Mouse (Mus musculus): Measurements from ENCODE around the gene Ccdc78. TPM values are rescaled to one million over a fixed set of nuclear protein-coding genes. Genes with fewer than 3 reads are reported as not detected.

The Ccdc78 gene
- polyA plus RNA-seq, 1 experiment from 2014 or later: 0.48 TPM

DNA sequence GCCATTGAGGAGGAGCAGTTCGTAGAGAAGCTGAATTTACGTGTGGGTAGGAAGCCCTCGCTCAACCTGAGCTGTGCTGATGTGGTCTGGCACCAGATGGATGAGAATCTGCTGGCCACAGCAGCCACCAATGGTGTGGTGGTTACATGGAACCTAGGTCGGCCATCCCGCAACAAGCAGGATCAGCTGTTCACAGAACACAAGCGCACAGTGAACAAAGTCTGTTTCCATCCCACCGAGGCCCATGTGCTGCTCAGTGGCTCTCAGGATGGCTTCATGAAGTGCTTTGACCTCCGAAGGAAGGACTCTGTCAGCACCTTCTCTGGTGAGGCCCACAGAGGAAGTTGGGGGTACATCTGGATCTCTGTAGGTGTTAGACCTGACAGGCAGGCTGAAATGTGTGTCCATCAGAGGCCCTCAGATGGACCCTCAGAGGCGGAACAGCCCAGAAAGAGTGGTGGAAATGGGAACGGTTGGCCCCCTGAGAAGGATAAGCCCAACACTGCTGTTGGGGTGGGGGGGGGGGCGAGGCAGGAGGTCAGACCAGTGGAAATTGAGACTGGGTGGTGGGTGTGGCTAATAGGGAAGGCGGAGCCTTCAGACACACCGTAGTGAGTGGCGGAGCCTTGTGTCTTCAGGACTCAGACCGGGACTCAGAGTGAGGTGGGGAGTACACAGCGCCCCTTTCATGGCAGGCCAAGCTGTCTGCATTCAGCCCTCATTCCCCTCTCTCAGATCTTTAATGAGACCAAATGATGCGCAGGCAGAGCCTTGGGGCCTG is 38.2 kb downstream of the Ccdc78 start:
- H3K4me1 ChIP-seq (replicated peaks): peaks cover 60% of the 10 kb centered on the region
- peak overlapping the region; percentile 73 for H3K9ac ChIP-seq
- H3K27ac ChIP-seq (replicated peaks): no peak overlapping the region
- no peaks in the 10 kb centered on the region for H3K9me3 ChIP-seq
- peak overlapping the region; percentile 91 for H3K4me2 ChIP-seq
- H3K4me3 ChIP-seq: peak overlapping the region; percentile 57
- ATAC-seq (ENCODE audit: low FRiP score, low read depth): no peak
- no peaks in the 10 kb centered on the region for H3K27me3 ChIP-seq
- peaks cover 19% of the 10 kb centered on the region for H3K36me3 ChIP-seq
- WGBS: 81% methylated on average over 16 of the region's 17 CpGs

DNA sequence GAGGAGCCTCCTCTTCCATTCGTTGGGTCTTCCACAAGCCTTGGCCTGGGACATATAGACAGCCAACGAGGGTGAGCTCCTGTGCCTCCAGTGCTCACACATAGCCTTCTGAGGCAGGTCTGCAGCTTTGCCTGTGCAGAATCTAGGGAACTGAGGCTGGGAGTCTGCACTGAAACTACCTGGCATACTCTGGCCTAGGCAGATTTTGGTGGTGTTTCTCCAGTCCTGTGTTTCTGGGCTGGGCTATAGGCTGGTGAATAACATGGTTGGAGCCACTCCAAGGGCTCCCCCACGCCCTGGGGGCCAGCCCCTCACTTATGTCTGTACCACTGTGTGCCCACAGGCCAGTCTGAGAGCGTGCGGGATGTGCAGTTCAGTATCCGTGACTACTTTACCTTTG is 38.9 kb downstream of the Ccdc78 start:
- Histone ChIP-seq H3K9ac (no peak overlapping the region), H3K4me2 (peak overlapping the region; percentile 91), H3K9me3 (no peaks in the 10 kb centered on the region), H3K27ac (replicated peaks) (no peak overlapping the region), H3K27me3 (no peaks in the 10 kb centered on the region), H3K4me1 (replicated peaks) (peaks cover 67% of the 10 kb centered on the region), H3K36me3 (peaks cover 16% of the 10 kb centered on the region), H3K4me3 (no peak overlapping the region)
- no peak for ATAC-seq (ENCODE audit: low FRiP score, low read depth)
- WGBS: 92% methylated on average over 6 of the region's 6 CpGs

DNA sequence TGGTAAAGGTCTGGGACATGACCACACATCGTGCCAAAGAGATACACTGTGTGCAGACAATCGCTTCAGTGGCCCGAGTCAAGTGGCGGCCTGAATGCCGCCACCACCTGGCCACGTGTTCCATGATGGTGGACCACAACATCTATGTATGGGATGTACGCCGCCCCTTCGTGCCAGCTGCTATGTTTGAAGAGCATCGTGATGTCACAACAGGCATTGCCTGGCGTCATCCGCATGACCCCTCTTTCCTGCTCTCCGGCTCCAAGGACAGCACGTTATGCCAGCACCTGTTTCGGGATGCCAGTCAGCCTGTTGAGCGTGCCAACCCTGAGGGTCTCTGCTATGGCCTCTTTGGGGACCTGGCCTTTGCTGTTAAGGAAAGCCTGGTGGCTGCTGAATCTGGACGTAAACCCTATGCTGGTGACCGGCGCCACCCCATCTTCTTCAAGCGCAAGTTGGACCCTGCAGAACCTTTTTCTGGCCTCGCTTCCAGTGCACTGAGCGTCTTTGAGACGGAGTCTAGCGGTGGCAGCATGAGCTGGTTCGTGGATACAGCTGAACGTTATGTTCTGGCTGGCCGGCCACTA is 39.7 kb downstream of the Ccdc78 start:
- H3K4me1 ChIP-seq (replicated peaks): peaks cover 75% of the 10 kb centered on the region

DNA sequence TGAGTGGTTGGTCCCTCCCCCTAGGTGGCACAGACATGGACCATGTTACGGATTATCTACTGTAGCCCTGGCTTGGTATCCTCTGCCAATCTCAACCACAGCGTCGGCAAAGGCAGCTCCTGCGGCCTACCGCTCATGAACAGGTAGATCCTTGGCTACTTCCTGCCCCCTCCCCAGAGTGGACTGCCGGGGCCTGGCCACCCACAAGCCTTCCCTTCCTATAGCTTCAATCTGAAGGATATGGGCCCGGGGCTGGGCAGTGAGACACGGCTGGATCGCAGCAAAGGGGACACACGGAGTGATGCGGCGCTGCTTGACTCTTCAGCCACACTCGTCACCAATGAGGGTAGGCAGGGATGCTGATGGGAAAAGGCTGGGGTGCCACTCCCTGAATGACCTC is 40.6 kb downstream of the Ccdc78 start:
- H3K9ac ChIP-seq: no peak overlapping the region

More for the DNA sequence above, 39.7 kb downstream of the Ccdc78 start:
- H3K27me3 ChIP-seq: no peaks in the 10 kb centered on the region
- H3K4me2 ChIP-seq: no peak overlapping the region
- H3K27ac ChIP-seq (replicated peaks): no peak overlapping the region
- H3K36me3 ChIP-seq: peaks cover 24% of the 10 kb centered on the region
- no peak overlapping the region for H3K9ac ChIP-seq
- no peaks in the 10 kb centered on the region for H3K9me3 ChIP-seq
- 96% methylated on average over 27 of the region's 27 CpGs for WGBS
- no peak for ATAC-seq (ENCODE audit: low FRiP score, low read depth)
- H3K4me3 ChIP-seq: no peak overlapping the region

DNA sequence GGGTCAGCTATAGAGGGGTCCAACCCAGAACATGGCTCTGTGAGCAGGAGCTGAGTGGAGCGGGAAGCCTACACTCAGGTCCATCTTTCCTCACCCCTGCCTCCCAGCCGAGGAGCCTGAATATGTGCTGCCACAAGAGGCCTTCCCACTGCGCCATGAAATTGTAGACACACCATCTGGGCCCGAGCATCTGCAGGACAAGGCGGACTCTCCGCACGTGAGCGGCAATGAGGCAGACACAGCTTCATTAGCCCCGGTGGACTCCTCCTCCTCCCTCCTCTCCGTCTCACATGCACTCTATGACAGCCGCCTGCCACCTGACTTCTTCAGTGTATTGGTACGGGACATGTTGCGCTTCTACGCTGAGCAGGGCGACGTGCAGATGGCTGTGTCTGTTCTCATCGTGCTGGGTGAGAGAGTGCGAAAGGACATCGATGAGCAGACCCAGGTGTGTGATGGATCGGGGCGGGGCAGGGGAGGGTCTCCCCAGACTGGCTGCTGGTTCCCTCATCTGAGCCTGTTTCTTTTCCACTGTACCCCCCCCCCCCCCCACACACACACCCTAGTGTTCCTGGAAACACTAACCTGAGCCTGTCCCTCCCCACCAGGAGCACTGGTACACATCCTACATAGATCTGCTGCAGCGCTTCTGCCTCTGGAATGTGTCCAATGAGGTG is 41.3 kb downstream of the Ccdc78 start:
- peaks cover 28% of the 10 kb centered on the region for H3K36me3 ChIP-seq
- ATAC-seq (ENCODE audit: low FRiP score, low read depth): no peak
- H3K4me3 ChIP-seq: no peak overlapping the region
- WGBS: 85% methylated on average over 22 of the region's 22 CpGs
- no peak overlapping the region for H3K9ac ChIP-seq
- no peaks in the 10 kb centered on the region for H3K27me3 ChIP-seq
- H3K27ac ChIP-seq (replicated peaks): peak overlapping the region; percentile 92; the same call in 1 of the 2 replicates
- H3K4me2 ChIP-seq: peak overlapping the region; percentile 92
- peaks cover 85% of the 10 kb centered on the region for H3K4me1 ChIP-seq (replicated peaks)
- H3K9me3 ChIP-seq: no peaks in the 10 kb centered on the region

More for the DNA sequence above, 40.6 kb downstream of the Ccdc78 start:
- Histone ChIP-seq H3K4me2 (no peak overlapping the region), H3K36me3 (peaks cover 28% of the 10 kb centered on the region), H3K4me1 (replicated peaks) (peaks cover 84% of the 10 kb centered on the region), H3K27me3 (no peaks in the 10 kb centered on the region), H3K4me3 (no peak overlapping the region), H3K27ac (replicated peaks) (no peak overlapping the region), H3K9me3 (no peaks in the 10 kb centered on the region)
- WGBS: 95% methylated on average over 13 of the region's 13 CpGs
- no peak for ATAC-seq (ENCODE audit: low FRiP score, low read depth)

DNA sequence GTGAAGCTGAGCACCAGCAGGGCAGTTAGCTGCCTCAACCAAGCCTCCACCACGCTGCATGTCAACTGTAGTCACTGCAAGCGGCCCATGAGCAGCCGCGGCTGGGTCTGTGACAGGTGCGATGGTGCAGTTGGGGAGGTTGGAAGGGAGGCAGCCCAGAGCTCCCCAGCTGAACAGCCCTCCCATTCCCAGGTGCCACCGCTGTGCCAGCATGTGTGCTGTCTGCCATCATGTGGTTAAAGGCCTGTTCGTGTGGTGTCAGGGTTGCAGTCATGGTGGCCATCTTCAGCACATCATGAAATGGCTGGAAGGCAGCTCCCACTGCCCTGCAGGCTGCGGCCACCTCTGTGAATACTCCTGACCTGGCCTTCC is 41.8 kb downstream of the Ccdc78 start:
- Histone ChIP-seq H3K27me3 (no peaks in the 10 kb centered on the region), H3K27ac (replicated peaks) (peak overlapping the region; percentile 92), H3K36me3 (peaks cover 28% of the 10 kb centered on the region), H3K4me2 (peak overlapping the region; percentile 92), H3K9me3 (no peaks in the 10 kb centered on the region), H3K9ac (peak overlapping the region; percentile 85), H3K4me3 (peak overlapping the region; percentile 69), H3K4me1 (replicated peaks) (peaks cover 82% of the 10 kb centered on the region)
- WGBS: 86% methylated on average over 8 of the region's 8 CpGs
- no peak; the same call in 1 of the 2 replicates for ATAC-seq (ENCODE audit: low FRiP score, low read depth)

DNA sequence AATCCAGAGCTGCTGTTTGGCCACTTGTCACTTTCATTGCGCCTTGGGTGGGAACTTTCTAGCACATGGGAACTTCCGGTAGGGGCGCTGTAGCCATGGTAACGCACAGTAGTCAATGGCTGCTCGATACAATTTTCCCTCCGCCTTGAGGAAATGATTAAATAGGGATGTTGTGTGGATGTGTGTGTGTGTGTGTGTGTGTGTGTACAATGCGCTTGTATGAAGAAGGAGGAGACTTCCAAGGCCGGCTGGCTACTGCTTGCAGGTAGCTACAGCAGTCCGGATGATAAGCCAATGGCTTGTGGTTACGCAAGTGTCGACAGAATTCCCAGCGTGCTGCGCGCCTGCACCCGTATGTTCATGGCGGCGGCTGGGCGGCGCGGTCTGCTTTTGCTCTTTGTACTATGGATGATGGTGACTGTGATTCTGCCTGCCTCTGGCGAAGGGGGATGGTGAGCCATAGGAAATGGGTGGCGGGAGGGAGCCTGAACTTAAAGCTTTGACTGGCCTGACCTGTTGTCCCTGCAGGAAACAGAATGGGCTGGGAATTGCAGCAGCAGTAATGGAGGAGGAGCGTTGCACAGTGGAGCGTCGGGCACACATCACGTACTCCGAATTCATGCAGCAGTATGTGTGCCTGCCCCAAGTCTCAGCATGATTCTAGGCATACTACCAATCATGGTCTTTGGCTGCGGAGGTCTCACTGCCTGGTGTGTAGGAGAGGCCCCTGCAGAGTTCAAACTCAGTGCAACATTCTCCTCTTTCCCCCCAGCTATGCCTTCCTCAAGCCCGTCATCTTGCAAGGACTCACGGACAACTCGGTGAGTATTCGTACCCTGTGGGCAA is 42.6 kb downstream of the Ccdc78 start, which contains the start of gene Jmjd8:
Jmjd8 (plus strand) TSS at position 156 of the 846 bp plus-strand sequence.
- peak within 1 kb of the TSS; percentile 92 for H3K27ac ChIP-seq (replicated peaks)
- peak; percentile 60 for ATAC-seq (ENCODE audit: low FRiP score, low read depth)
- WGBS: 1% methylated on average over 32 of the region's 32 CpGs
- H3K27me3 ChIP-seq: no peaks in the 10 kb centered on the region
- H3K36me3 ChIP-seq: peaks cover 28% of the 10 kb centered on the region
- peak within 1 kb of the TSS; percentile 69 for H3K4me3 ChIP-seq
- H3K9me3 ChIP-seq: no peaks in the 10 kb centered on the region
- peak within 1 kb of the TSS; percentile 92 for H3K4me2 ChIP-seq
- peak within 1 kb of the TSS; percentile 85 for H3K9ac ChIP-seq
- H3K4me1 ChIP-seq (replicated peaks): peaks cover 84% of the 10 kb centered on the region

DNA sequence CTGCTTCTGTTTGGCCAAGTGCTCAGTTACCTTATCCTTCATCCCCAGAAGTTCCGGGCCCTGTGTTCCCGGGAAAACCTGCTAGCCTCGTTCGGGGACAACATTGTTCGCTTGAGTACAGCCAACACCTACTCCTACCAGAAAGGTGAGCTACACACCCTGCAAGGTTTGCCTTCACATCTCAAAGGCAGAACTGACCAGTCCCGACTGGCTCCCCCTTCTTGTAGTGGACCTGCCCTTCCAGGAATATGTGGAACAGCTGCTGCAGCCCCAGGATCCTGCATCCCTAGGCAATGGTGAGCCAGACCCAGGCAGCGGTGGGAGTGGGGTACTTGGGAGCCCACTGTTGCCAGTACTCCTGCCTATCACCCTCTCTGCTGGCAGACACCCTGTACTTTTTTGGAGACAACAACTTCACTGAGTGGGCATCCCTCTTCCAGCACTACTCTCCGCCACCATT is 43.2 kb downstream of the Ccdc78 start:
- Histone ChIP-seq H3K36me3 (peaks cover 28% of the 10 kb centered on the region), H3K4me2 (peak overlapping the region; percentile 92)
- ATAC-seq (ENCODE audit: low FRiP score, low read depth): no peak

DNA sequence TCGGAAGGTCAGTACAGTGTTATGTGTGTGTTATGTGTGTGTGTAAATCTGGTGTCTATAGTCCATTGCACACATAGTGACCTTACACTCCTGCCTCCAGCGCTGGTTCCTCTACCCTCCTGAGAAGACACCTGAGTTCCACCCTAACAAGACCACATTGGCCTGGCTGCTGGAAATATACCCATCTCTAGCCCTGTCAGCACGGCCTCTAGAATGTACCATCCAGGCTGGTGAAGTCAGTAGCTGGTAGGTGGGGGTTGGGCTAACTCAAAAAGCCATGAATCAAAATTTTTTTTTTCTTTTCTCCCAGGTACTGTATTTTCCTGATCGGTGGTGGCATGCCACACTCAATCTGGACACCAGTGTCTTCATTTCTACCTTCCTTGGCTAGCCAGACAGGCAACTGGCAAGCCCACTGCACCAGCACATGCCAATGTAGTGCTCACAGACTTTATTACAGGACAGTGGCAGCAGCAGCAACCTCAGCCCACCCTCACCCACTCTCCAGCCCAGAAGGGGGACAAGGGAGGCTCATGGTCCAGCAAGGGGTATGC is 43.9 kb downstream of the Ccdc78 start:
- WGBS: 87% methylated on average over 4 of the region's 4 CpGs
- Histone ChIP-seq H3K4me3 (peak overlapping the region; percentile 69), H3K36me3 (peaks cover 28% of the 10 kb centered on the region), H3K9me3 (no peaks in the 10 kb centered on the region), H3K4me2 (peak overlapping the region; percentile 92), H3K4me1 (replicated peaks) (peaks cover 84% of the 10 kb centered on the region), H3K27me3 (no peaks in the 10 kb centered on the region), H3K27ac (replicated peaks) (no peak overlapping the region), H3K9ac (no peak overlapping the region)
- ATAC-seq (ENCODE audit: low FRiP score, low read depth): no peak

More for the DNA sequence above, 43.2 kb downstream of the Ccdc78 start:
- Histone ChIP-seq H3K9ac (peak overlapping the region; percentile 85), H3K9me3 (no peaks in the 10 kb centered on the region), H3K4me3 (peak overlapping the region; percentile 69), H3K27me3 (no peaks in the 10 kb centered on the region), H3K4me1 (replicated peaks) (peaks cover 84% of the 10 kb centered on the region), H3K27ac (replicated peaks) (peak overlapping the region; percentile 92)
- WGBS: 38% methylated on average over 8 of the region's 8 CpGs

DNA sequence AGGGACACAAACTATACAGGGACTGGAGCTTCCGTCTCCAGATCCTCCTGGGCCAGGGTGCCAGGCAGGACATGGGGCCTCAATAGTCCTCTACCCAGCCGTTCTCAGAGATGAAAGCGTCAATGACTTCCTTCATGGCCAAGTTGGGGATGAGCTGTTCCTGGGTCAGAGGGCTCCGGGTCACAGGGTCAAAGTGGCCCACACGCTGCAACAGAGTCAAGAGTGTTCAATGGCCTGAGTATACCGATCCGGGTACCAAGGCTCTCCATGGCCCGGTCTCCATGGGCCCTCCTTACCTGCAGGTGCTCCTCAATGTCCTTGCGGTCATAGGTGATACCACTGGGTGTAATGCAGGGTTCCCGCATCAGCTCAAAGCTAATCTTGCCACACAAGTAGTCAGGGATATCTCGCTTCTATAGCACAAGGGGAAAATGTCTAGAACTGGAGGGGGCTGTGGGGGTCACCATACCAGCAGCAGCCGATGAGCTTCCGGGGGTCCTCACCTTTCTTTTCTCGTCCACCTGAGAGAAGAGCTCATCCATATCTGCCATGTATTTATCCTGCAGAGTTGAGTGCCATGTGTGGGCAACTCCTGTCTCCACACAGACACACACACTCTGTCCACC is 44.5 kb downstream of the Ccdc78 start:
- 0 out of 2 replicates have a peak overlapping the region, but pooled peaks have one; percentile 70 for H3K9ac ChIP-seq
- ATAC-seq (ENCODE audit: low FRiP score, low read depth): no peak
- peak overlapping the region; percentile 92 for H3K4me2 ChIP-seq
- 88% methylated on average over 14 of the region's 14 CpGs for WGBS
- H3K9me3 ChIP-seq: no peaks in the 10 kb centered on the region
- peak overlapping the region; percentile 57; the same call in 1 of the 2 replicates for H3K4me3 ChIP-seq
- H3K36me3 ChIP-seq: peaks cover 28% of the 10 kb centered on the region
- peaks cover 84% of the 10 kb centered on the region for H3K4me1 ChIP-seq (replicated peaks)
- H3K27ac ChIP-seq (replicated peaks): no peak overlapping the region
- no peaks in the 10 kb centered on the region for H3K27me3 ChIP-seq

Measured in hindbrain, embryonic 15.5 days (tissue).